Mouse (Mus musculus): ENCODE results near the gene She.

Gene She

DNA sequence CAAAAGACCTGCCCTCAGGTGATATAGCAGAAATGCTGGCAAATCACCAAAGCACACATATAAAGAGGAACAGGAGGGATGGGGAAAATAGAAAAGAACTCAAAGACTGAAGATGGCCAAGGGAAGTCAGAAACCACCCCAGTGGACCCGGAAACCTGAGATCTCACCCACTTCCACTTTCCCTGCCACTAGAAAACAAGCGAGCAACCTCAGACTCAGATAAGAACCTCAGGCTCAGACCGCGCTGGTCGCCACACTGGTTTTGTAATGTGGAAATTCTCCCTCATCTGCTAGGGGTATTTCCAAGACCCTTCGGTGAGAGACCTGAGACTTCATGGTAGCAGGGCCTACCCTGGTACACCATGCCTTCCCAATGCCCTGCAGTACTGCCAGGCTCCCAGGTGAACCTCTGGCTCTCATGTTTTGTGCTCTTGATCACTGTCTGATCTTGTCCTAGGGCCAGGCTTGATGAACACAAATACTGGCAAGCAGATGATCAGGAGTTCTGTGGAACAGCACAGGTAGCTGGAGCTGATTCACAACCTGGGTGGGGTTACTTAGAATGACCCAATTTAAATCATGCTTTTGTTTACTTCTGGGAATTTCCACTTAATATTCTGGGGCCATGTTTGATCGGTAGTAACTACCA, 56.5 kb downstream of the She start:
- DNase-seq, result no peak

DNA sequence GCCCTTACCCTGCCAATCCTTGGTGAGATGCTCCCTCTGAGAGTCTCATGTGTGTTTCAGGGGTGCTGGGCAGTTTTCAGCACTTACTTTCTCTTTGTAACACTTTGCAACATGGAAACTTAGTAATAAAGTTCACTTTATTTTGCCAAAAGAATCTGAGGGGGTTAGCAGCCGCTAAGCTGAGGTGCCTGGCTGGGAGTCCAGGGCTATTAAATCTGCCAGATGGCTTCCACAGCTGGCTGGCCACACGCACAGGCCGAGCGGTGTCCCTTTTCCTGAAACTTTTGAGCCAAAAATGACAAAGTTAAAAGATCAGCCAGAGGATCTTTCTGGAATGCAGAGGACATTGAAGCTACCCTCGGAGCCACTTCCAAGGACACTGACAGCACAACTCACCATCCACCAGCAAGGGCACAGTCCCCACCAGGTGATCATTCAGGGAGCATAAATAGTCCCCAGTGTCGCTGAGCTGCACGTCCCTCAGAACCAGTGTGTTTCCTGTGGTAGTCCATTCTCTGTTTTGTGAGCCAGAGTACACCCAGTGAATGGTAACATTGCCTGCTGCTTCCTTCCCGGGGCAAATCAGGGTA, 58.8 kb downstream of the She start:
- DNase-seq, result no peak

DNA sequence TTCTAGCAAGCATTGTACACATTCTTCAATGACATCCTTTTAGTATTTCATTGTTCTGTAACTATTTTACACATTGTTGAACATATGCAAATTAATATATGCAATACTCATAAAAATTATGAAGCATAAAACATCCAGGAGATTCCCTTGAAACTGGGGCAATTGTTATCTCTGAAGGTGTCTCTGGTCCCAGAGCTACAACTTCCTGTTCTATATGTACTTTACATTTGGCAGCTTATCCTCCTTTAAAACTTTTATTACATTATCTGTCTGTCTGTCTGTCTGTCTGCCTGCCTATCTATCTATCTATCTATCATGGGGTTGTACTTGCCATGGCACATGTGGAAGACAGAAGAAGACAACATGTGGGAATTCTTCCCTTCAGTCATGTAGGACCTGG, 60.5 kb downstream of the She start:
- no peak for DNase-seq

DNA sequence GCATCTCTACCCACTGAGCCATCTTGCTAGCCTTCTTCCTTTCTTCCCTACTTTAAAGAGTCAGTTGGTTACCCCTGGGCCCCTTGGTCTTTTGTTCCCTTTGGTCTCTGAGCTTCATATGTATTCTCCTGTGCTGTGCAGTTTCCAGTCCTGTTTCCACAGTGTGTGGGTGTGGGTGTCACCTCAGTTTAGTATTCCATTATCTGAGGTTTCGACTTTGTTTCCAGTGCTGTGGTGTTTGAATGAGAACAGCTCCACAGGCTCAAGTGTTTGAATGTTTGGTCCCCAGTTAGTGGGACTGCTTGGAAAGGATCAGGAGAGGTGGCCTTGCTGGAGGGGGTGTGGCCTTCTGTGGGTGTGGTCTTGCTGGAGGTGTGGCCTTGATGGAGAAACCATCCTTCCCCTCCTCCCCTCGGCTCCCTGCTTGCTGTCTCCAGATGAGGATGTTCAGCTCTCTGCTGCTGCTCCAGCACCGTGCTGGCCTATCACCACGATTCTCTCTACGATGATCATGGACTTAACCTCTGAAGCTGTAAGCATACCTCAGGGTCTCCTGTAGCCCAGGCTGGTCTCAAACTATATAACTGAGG, 61.4 kb downstream of the She start:
- DNase-seq, result no peak

DNA sequence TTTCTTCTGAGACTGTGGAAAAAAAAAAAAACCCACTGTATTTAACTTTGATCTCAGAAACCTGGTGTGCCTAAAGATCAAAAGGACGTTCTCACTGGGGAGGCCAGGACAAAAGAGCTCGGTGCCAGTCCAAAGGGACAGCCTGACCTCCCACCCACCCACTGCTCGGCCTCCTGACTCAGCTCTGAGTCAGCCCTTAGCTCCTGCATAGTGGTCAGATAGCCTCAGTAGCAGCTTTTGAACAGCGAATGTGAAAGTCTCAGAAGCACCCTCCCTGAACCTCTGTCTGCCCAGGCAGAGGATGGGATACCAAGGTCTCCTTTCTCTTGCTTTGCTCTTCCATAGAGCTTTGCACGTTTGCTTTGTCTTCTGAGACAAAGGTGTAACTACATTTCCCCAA, 65.4 kb downstream of the She start:
- DNase-seq, result no peak

DNA sequence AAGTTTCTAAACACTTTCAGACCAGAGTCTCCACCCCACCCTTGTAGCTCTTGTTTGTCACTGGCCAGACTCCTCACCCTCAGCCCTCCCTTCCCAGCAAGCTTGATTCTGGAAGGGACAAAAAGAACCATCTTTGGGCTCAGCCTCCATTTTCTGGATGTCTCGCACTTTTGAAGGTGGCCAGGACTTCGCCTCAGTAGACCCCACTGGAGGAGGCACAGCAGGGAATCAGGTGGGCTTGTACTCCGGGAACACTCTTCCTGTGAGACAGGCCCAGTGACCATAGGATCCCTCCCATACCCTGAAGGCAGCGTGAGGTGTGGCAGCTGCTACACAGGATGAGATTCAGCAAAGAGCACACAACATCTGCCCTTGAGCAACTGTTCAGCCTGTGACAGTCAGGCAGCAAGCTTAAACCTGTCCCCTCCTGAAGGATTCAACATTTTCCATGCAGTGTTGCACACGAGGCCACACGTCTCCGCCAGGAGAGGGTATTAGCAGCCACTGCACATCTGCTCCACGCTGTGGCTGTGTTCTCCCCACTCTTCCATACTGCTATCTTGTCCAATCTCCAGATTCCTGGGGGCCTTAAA, 66.1 kb downstream of the She start:
- DNase-seq, result no peak

DNA sequence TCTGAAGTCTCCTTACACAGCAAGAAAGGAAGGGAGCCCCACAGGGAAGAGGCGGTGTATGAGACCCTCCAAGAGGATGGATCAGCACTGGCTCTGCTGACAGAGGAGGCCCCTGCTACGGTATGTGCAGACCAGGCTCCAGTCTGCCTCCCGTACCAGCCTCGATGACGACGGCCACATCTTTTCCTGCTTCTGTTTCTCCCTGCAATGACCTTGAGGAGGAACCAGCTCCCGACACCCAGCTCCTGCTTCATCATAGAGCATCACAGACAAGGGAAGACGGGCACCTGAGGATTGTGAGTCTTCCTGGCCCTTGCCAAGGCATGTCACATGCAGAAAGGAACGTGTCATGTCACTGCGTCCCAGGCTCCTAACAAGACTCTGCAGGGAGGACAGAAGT, 66.8 kb downstream of the She start:
- DNase-seq, result no peak

DNA sequence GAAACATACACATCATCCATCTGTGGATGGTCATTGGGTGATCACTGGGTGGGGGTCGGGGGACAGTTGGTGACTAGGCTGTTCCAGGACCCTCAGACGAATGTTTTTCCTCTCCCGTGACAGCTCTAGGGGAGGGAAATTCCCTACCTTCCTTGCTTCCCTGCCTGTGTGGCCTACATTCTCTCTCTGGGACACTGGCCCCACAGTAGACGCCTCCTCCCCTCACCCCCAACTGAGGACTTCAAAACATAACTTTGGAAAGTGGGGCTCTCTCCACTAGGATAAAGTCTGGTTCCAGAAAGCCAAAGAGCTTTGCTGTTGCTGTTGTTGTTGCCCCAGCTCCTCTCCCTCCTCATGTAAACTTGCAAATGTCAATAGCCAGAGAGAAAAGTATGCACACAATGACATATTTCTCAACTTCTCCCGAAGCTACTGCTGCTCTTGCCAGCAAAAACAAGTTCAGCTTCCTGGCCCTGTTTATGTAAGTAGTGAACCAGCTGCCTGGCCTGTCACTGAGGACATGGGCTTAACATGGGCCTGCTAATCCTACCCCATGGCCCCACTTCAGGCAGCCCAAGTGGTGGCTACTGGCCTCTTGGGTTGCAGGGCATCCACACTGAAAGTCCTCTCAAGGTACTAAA, 67.8 kb downstream of the She start:
- no peak for DNase-seq

DNA sequence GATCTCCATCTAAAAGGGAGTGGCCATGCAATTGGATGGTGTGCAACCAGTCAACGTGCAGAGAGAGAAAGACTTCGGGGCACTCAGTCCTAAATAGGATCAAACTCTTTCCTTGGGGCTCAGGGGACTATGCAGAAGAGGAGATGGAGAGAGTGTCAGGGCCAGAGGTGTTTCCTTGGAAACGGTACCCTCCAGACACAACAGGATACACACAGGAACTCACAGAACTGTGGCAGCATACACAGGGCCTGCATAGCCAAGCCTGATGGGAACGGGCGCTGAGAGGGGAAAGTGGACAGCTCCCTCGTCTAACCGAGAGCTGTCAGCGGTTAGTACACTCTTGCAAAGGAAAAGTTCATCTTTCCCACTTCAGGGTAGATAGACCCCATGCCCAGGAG, 68.3 kb downstream of the She start:
- DNase-seq, result no peak

DNA sequence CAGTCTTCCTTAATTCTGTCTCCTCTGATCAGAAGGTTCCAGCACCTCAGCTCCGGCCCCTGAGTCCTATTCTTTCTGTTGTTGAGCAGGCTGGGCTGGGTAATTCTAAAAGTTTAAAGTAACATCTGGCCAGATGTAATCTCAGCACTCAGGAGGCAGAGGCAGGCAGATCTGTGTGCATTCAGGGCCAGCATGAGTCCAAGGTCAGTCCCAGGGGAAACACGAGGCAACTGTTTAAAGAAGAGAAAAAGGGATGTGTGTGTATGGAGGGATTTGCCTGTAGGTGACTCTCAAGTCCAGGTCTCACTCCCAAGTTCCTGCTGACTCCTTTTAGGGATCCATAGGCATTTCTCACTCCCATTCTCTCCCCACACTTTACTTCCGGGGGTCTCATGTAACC, 76.7 kb downstream of the She start:
- no peak for DNase-seq
